Mouse (Mus musculus) spleen, adult 2 months (tissue): Measurements from ENCODE around the gene Dolk. TPM values are rescaled to one million over a fixed set of nuclear protein-coding genes. Genes with fewer than 3 reads are reported as not detected.
A peak's percentile ranks its signal among the peaks of the same experiment; 100 is the strongest.

ENCODE experiments used
- DNase-seq, 2 experiments: peaks; one replicate each; pipeline versions ENCODE4 v3.0.0 to v3.0.0-alpha.2; 2012 to 2021; ENCODE audit warnings: low spot score in 2 of 2, low read depth in 1 of 2
- H3K27ac ChIP-seq: fragments of 200-500 bp; 2 replicates; pipeline ENCODE4 v1.5.1; 2012; ENCODE audit warnings: low read length, inconsistent platforms; ENCODE audit not compliant: insufficient read depth
- H3K27me3 ChIP-seq: fragments of 200-500 bp; 2 replicates; pipeline ENCODE4 v1.6.1; 2012; ENCODE audit warnings: mild to moderate bottlenecking, moderate library complexity, low read length, inconsistent platforms; ENCODE audit not compliant: control insufficient read depth, insufficient read depth
- H3K36me3 ChIP-seq: fragments of 200-500 bp; 2 replicates; pipeline ENCODE4 v1.6.1; 2012; ENCODE audit warnings: mild to moderate bottlenecking, low read length, inconsistent platforms; ENCODE audit not compliant: control insufficient read depth, insufficient read depth
- H3K4me1 ChIP-seq: fragments of 200-500 bp; 2 replicates; pipeline ENCODE4 v1.6.1; 2011; ENCODE audit warnings: inconsistent platforms; ENCODE audit not compliant: control insufficient read depth, insufficient read depth, insufficient read length
- H3K4me3 ChIP-seq: fragments of 200-500 bp; 2 replicates; pipeline ENCODE4 v1.5.1; 2011; ENCODE audit warnings: mild to moderate bottlenecking, inconsistent platforms; ENCODE audit not compliant: insufficient read depth, insufficient read length; ENCODE audit errors: extremely low read depth
- CTCF ChIP-seq: fragments of 200-500 bp; IDR thresholded peaks from 2 replicates; pipeline ENCODE4 v1.5.1; 2011; ENCODE audit warnings: mild to moderate bottlenecking, inconsistent platforms; ENCODE audit not compliant: insufficient read depth, insufficient read length, insufficient replicate concordance; ENCODE audit errors: extremely low read depth
- POLR2A ChIP-seq: fragments of 200-500 bp; IDR thresholded peaks from 2 replicates; pipeline ENCODE4 v1.6.1; 2011; ENCODE audit warnings: low read depth, low read length, inconsistent platforms
- WGBS: fragments of 180-500 bp; shearing (Covaris S2); methylation state at CpG from one replicate; pipeline ENCODE4 v1.1.7; 2018; 5-methylcytosine and 5-hydroxymethylcytosine counted together
- polyA plus RNA-seq: library from polyadenylated mRNA; depleted of rRNA; stranded (reverse); fragments of >200 nt; gene quantifications from 2 replicates; pipeline ENCODE4 v1.2.3, GENCODE M21; 2012; rRNA removed

Gene Dolk
- polyA plus RNA-seq, 1 experiment: 11.0 TPM

DNA sequence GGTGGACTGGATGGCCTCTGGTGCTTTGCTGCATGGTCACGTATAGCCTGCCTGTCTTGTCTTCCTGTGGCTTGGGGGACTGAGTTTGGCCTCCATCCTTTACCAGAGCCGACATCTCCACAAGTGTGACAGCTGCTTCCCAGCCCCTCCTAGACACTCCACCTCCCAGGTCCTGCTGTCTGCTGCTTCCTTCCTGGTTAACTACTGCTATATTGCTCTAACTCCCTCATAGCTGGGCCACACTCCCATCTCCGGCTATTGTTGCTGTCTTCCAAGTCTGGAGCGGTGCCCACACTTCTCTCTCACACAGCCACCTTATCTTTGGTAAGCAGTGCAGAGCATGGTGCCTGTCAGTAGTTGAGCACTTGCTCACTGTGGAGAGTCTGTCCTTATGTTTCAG lies 46.4 kb downstream of the Dolk start:
- Histone ChIP-seq H3K27me3 (no peaks in the 10 kb centered on the region), H3K4me3 (no peak overlapping the region), H3K4me1 (peaks cover 11% of the 10 kb centered on the region; the same call in 1 of the 2 replicates), H3K27ac (peak overlapping the region; percentile 25), H3K36me3 (peaks cover 10% of the 10 kb centered on the region)
- TF ChIP-seq CTCF (no peak), POLR2A (no peak)
- no peak for DNase-seq
- WGBS: 74% methylated on average over 4 of the region's 4 CpGs

DNA sequence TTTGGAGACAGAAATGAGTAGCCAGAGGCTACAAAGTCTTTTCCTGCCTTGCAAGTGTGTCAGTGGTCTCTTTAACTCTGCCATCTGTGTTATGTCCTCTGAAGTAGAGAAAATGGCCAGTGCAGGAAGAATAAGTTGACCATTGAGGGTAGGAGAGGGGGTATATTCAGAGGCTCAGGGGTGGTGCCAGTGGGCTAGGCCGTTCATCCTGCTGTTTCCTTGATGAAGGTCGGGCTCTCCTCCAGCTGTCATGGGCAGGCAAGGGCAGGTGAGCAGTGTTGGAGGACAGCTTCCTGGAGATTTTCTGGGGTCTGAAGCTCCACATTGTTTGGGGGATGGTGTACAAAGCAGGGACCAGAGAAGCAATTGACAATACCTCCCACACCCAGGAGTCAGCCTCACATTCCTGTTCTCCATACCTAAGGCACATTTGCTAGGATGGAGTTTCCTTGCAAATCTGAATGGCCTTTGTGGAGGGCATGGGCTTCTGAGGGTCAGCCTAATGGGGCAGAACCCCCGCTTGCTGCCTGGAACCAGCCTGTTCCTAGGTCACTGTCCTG lies 47.1 kb downstream of the Dolk start:
- H3K27ac ChIP-seq: 0 out of 2 replicates have a peak overlapping the region, but pooled peaks have one; percentile 27
- peaks cover 10% of the 10 kb centered on the region for H3K36me3 ChIP-seq
- 63% methylated on average over 3 of the region's 3 CpGs for WGBS
- TF ChIP-seq CTCF: no peak
- TF ChIP-seq POLR2A: no peak
- DNase-seq: no peak
- H3K27me3 ChIP-seq: no peaks in the 10 kb centered on the region
- peaks cover 11% of the 10 kb centered on the region; the same call in 1 of the 2 replicates for H3K4me1 ChIP-seq
- peak overlapping the region; percentile 9; the same call in 1 of the 2 replicates for H3K4me3 ChIP-seq

DNA sequence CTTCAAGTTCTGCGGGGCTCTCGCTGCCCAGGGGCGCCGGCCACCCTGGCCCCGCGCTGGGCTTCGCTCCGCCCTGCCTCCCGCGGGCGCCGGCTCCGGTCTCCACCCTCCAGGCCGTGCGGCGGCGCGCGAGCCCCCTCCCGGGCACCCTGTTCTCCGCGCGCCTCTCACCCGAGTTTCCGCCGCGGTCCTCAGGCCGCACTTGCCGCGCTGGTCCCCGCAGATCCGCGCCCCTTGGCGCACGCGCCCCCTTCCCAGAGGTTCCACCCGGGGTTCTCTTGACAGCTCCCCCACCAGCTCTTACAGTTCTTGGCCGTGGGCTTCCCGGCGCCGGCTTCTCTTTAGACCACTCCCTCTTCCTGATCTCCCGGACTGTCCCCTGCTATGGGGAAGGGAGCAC lies 48.3 kb downstream of the Dolk start:
- Histone ChIP-seq H3K4me3 (peak overlapping the region; percentile 90), H3K27me3 (no peaks in the 10 kb centered on the region), H3K27ac (peak overlapping the region; percentile 93), H3K36me3 (peaks cover 8% of the 10 kb centered on the region), H3K4me1 (peaks cover 10% of the 10 kb centered on the region; the same call in 1 of the 2 replicates)
- WGBS: 0% methylated on average over 36 of the region's 42 CpGs
- DNase-seq: peak in 1 of 2 experiments; percentile 75
- TF ChIP-seq POLR2A (no peak), CTCF (no peak)

DNA sequence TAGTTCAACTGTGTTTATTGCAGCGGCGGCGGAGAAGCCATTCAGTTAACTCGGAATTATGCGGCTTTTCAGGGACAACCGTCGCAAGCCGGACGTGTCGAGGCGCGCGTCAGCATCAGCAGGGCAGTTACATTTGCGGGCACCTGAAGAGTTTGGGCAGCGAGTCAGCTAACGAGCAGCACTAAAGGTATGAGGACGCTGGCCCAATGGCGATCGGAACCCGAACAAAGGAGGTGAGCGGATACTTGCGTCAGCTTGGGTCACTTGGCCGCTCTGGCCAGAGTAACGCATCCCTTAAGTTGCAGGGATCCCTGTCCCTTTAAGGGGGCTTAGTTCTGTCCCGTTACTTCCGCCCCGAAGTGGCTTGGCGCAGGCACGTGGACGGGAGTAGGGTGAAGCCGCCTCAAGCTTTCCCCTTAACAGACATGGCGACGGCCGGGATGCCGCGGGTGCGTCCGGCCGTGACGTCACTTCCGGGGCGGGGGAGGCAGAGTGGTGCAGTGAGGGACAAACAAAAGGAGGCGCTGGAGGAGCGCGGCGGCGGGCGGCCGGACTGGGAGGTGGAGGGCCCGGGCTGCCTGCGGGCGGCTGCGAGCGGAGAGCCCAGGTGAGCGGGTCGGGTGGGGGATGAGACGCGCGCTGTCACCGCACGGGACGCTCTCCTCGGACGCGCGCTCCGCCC lies 48.8 kb downstream of the Dolk start, which contains the start of gene Lrrc8a:
Lrrc8a (plus strand) TSS at position 517 of the 682 bp plus-strand sequence.
- under 1% methylated on average over 57 of the region's 67 CpGs for WGBS
- peak; percentile 95 to 100 for DNase-seq
- TF ChIP-seq CTCF (peak; percentile 20; the same call in 1 of the 2 replicates), POLR2A (peak; percentile 9)
- peaks cover 8% of the 10 kb centered on the region for H3K36me3 ChIP-seq
- H3K4me3 ChIP-seq: peak within 1 kb of the TSS; percentile 90
- H3K4me1 ChIP-seq: peaks cover 6% of the 10 kb centered on the region; the same call in 1 of the 2 replicates
- peak within 1 kb of the TSS; percentile 93 for H3K27ac ChIP-seq
- H3K27me3 ChIP-seq: no peaks in the 10 kb centered on the region

DNA sequence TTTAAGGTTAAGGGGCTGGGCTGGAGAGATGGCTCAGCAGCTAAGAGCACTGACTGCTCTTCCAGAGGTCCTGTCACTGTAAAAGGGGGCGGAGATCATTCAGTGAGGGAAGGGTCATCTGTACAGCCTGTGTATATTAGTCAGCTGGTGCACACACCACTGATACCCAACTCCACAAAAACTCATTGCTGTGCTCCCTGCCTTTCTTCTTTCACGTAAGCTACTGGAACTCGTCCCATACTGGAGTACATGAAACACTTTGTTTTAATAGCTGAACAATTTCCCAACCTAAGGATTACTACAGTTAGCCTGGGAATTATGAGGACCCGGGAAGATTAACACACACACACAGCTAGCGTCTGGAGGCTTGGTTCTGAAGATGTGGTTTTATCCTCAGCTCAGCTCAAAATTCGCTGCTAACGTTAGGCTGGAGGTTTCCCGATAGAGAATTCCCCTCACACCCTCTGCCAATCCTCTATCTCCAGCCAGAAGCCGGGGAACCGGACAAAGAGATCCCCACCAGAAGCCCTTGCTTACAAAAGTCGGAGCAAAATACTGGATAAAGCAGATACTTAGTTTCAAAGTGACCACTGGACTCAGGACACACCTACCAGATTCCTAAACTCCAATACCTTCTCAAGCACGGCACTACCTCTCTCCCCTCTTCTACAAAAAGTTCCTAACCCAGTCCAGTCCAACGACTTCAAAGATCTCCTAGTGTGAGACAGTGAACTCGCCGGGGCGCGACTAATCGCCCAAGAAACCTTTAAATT lies 49.5 kb downstream of the Dolk start:
- Histone ChIP-seq H3K36me3 (peaks cover 8% of the 10 kb centered on the region), H3K27me3 (no peaks in the 10 kb centered on the region), H3K27ac (peak overlapping the region; percentile 90), H3K4me3 (peak overlapping the region; percentile 90), H3K4me1 (peaks cover 6% of the 10 kb centered on the region; the same call in 1 of the 2 replicates)
- TF ChIP-seq CTCF: no peak
- no peak for TF ChIP-seq POLR2A
- WGBS: 5% methylated on average over 18 of the region's 18 CpGs
- DNase-seq: no peak

DNA sequence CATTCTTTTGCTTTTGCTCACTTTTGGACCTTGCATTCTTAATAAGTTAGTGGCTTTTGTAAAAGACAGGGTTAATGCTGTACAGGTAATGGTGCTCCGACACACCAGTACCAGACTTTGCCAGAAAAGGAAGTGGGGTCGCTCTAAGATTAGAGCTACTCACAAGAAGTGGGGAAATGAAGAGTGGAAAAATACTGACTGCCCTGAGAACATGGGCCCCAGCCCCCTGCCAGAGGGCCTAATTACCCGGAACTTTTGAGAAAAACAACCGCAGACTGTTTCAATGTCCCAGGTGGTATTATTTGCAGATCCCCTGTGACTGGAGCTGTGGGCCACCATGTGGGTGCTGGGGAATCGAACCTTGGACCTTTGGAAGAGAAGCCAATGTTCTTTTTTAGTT lies 50.5 kb downstream of the Dolk start:
- H3K4me3 ChIP-seq: no peak overlapping the region
- H3K36me3 ChIP-seq: peaks cover 1% of the 10 kb centered on the region; the same call in 1 of the 2 replicates
- no peak for DNase-seq
- H3K27me3 ChIP-seq: no peaks in the 10 kb centered on the region
- H3K27ac ChIP-seq: no peak overlapping the region
- WGBS: 15% methylated on average over 5 of the region's 5 CpGs
- TF ChIP-seq CTCF: no peak
- TF ChIP-seq POLR2A: no peak
- H3K4me1 ChIP-seq: peaks cover 6% of the 10 kb centered on the region; the same call in 1 of the 2 replicates

Other genes starting within 250 kb of the Dolk start
- gene Wdr34, start 237.5 kb downstream of the Dolk start, polyA plus RNA-seq: 7.6 and 12.3 TPM in 2 replicates
- gene Set, start 229.0 kb downstream of the Dolk start, polyA plus RNA-seq: 42.2 and 55.0 TPM in 2 replicates
- 4.6 and 4.9 TPM in 2 replicates for gene Pkn3, start 208.7 kb downstream of the Dolk start, polyA plus RNA-seq
- 56.2 and 92.3 TPM in 2 replicates for gene Zdhhc12, start 192.7 kb downstream of the Dolk start, polyA plus RNA-seq
- 59.0 and 78.3 TPM in 2 replicates for gene Zer1, start 161.7 kb downstream of the Dolk start, polyA plus RNA-seq
- 48.5 and 50.9 TPM in 2 replicates for gene Tbc1d13, start 152.6 kb downstream of the Dolk start, polyA plus RNA-seq
- 19.4 and 33.0 TPM in 2 replicates for gene Endog, start 114.8 kb downstream of the Dolk start, polyA plus RNA-seq
- gene Spout1, start 107.9 kb downstream of the Dolk start, polyA plus RNA-seq: 19.1 and 23.3 TPM in 2 replicates
- gene Kyat1, start 80.5 kb downstream of the Dolk start, polyA plus RNA-seq: 9.7 and 11.5 TPM in 2 replicates
- gene Lrrc8a, start 48.6 kb downstream of the Dolk start, polyA plus RNA-seq: 22.1 and 25.6 TPM in 2 replicates
- gene Gm28035, start 45.8 kb downstream of the Dolk start, polyA plus RNA-seq: 6.0 and 9.6 TPM in 2 replicates
- 18.1 and 24.1 TPM in 2 replicates for gene Phyhd1, start 20.1 kb downstream of the Dolk start, polyA plus RNA-seq
- not detected in 2 replicates for gene Gm28038, start 5.3 kb downstream of the Dolk start, polyA plus RNA-seq
- 32.4 and 45.2 TPM in 2 replicates for gene Nup188, start 63 bp upstream of the Dolk start, polyA plus RNA-seq
- 92.3 and 114 TPM in 2 replicates for gene Sh3glb2, start 73.0 kb upstream of the Dolk start, polyA plus RNA-seq
- gene Miga2, start 77.9 kb upstream of the Dolk start, polyA plus RNA-seq: 11.1 and 11.7 TPM in 2 replicates
- 31.9 and 48.2 TPM in 2 replicates for gene Dolpp1, start 105.9 kb upstream of the Dolk start, polyA plus RNA-seq
- gene Crat, start 129.5 kb upstream of the Dolk start, polyA plus RNA-seq: 53.9 and 55.2 TPM in 2 replicates
- 136 and 152 TPM in 2 replicates for gene Ptpa, start 129.7 kb upstream of the Dolk start, polyA plus RNA-seq
- gene Ier5l, start 187.9 kb upstream of the Dolk start, polyA plus RNA-seq: 4.7 and 9.1 TPM in 2 replicates